In genomic region chr8:72319921-72320802, GRCm38 (mm10) we compare ENCODE assay signal across 8 mouse cellular contexts. TPM values are rescaled to one million over a fixed set of nuclear protein-coding genes. Genes with fewer than 3 reads are reported as not detected.
DNase-seq lines count a peak whose midpoint lies in the region; ATAC-seq and TF ChIP-seq lines count a peak whose summit lies in the region.

No protein-coding gene starts in this region.

- no peak for ATAC-seq in kidney, embryonic 14.5 days (ENCODE audit: low FRiP score, low TSS enrichment)
- no peak for ATAC-seq in intestine, postnatal 0 days

- no peak for DNase-seq in kidney, adult 8-10 months
- DNase-seq in adrenal gland, adult 2 months = peak; percentile 56
- DNase-seq in gastrocnemius, postnatal 10 days = peak; percentile 41
- peak; percentile 56 for DNase-seq in testis, postnatal 10 days (ENCODE audit: low spot score)
- DNase-seq in cerebellum, adult 9-10 months = no peak

- peak overlapping the region; percentile 86 for H3K4me2 ChIP-seq in kidney, embryonic 14.5 days (replicated peaks; ENCODE audit: low read depth, low read length)
- peak overlapping the region; percentile 98 for H3K4me2 ChIP-seq in intestine, postnatal 0 days (replicated peaks; ENCODE audit: low read depth)

- H3K79me2 ChIP-seq in macrophage (ENCODE audit: inconsistent target) = peaks cover 26% of the 10 kb centered on the region

- H3K36me3 ChIP-seq in kidney, embryonic 14.5 days (ENCODE audit: control insufficient read depth, insufficient read depth, low read length) = no peaks in the 10 kb centered on the region
- H3K36me3 ChIP-seq in intestine, postnatal 0 days (ENCODE audit: control insufficient read depth, insufficient read depth) = no peaks in the 10 kb centered on the region
- no peaks in the 10 kb centered on the region for H3K36me3 ChIP-seq in macrophage (ENCODE audit: inconsistent target)

- H3K9ac ChIP-seq in kidney, embryonic 14.5 days (ENCODE audit: low read depth, low read length) = peak overlapping the region; percentile 65
- peak overlapping the region; percentile 50 for H3K9ac ChIP-seq in intestine, postnatal 0 days (ENCODE audit: low read depth, low read length)

- TF ChIP-seq CTCF in intestine, postnatal 0 days (IDR thresholded peaks at IDR 0.05; ENCODE audit: low read depth) = no peak

- peaks cover 25% of the 10 kb centered on the region for H3K27me3 ChIP-seq in kidney, embryonic 14.5 days (ENCODE audit: control insufficient read depth, insufficient read depth, low read length)
- H3K27me3 ChIP-seq in intestine, postnatal 0 days (replicated peaks; ENCODE audit: control insufficient read depth, insufficient read depth, low read length) = peaks cover 22% of the 10 kb centered on the region

- WGBS in kidney, embryonic 14.5 days = 6% methylated on average over 49 of the region's 55 CpGs
- WGBS in intestine, postnatal 0 days = 5% methylated on average over 55 of the region's 55 CpGs
- 26% methylated on average over 40 of the region's 55 CpGs for WGBS in macrophage (ENCODE audit: missing documents)

- H3K4me3 ChIP-seq in kidney, embryonic 14.5 days (ENCODE audit: low read length) = peak overlapping the region; percentile 59
- H3K4me3 ChIP-seq in intestine, postnatal 0 days (ENCODE audit: low read depth, low read length) = peak overlapping the region; percentile 69
- H3K4me3 ChIP-seq in macrophage (ENCODE audit: inconsistent target) = peak overlapping the region; percentile 63

- no peak overlapping the region for H3K27ac ChIP-seq in kidney, embryonic 14.5 days (ENCODE audit: low read depth, low read length)
- peak overlapping the region; percentile 42; the same call in 1 of the 2 replicates for H3K27ac ChIP-seq in intestine, postnatal 0 days (ENCODE audit: low read depth, low read length)
- peak overlapping the region; percentile 88 for H3K27ac ChIP-seq in macrophage

- H3K4me1 ChIP-seq in kidney, embryonic 14.5 days (ENCODE audit: control insufficient read depth, insufficient read depth, low read length) = no peaks in the 10 kb centered on the region; the same call in 1 of the 2 replicates
- H3K4me1 ChIP-seq in intestine, postnatal 0 days (replicated peaks; ENCODE audit: control insufficient read depth, insufficient read depth, low read length) = no peaks in the 10 kb centered on the region; the same call in 1 of the 2 replicates

- H3K9me3 ChIP-seq in kidney, embryonic 14.5 days (ENCODE audit: control insufficient read depth, low read length) = no peaks in the 10 kb centered on the region
- no peaks in the 10 kb centered on the region for H3K9me3 ChIP-seq in intestine, postnatal 0 days (ENCODE audit: control insufficient read depth)

RNA-seq across cellular contexts. Expression of gene Klf2, which starts 1.3 kb away (rescaled TPM):
- 12.1 and 13.9 TPM in 2 replicates for polyA plus RNA-seq in kidney, embryonic 14.5 days (2014; fragmentation: Nextera tagmentation; extraction: Ambion mirVana)
- 10 to 100 TPM; 34.4 to 53.0 TPM for total RNA-seq in adrenal gland, adult 2 months (2021)
- polyA plus RNA-seq in adrenal gland, adult 2 months (2012; rRNA removed) = 94.5 and 128 TPM in 2 replicates
- total RNA-seq in gastrocnemius, postnatal 10 days (2021) = 10 to 100 TPM; 25.2 to 31.9 TPM
- 8.9 and 11.1 TPM in 2 replicates for polyA plus RNA-seq in intestine, postnatal 0 days (2015; fragmentation: Nextera tagmentation; extraction: Ambion mirVana)
- total RNA-seq in macrophage (2018; cell fraction: chromatin; rRNA removed) = 10 to 100 TPM in 16 of 26 experiments, 1 to 10 TPM in 10; 4.1 to 68.4 (median 11.7) TPM
- 10 to 100 TPM in 25 of 26 experiments, 1 to 10 TPM in 1; 7.5 to 87.4 (median 24.8) TPM for total RNA-seq in macrophage (2018; cell fraction: cytosol; rRNA removed)
- 10 to 100 TPM; 12.5 to 98.5 (median 28.2) TPM for total RNA-seq in macrophage (2018; cell fraction: nucleus; rRNA removed)
- polyA plus RNA-seq in macrophage (2018) = 3.1 to 17.3 TPM (median 5.7 TPM) in 3 replicates

RNA-seq across cellular contexts. Expression of gene Gm10282, which starts 15.1 kb away (rescaled TPM):
- polyA plus RNA-seq in kidney, embryonic 14.5 days (2014; fragmentation: Nextera tagmentation; extraction: Ambion mirVana) = 32.7 and 38.4 TPM in 2 replicates
- total RNA-seq in adrenal gland, adult 2 months (2021) = 10 to 100 TPM in 1 of 2 experiments, 1 to 10 TPM in 1; 6.4 to 17.1 TPM
- 0.10 and 0.33 TPM in 2 replicates for polyA plus RNA-seq in adrenal gland, adult 2 months (2012; rRNA removed)
- 10 to 100 TPM; 14.2 to 15.8 TPM for total RNA-seq in gastrocnemius, postnatal 10 days (2021)
- polyA plus RNA-seq in intestine, postnatal 0 days (2015; fragmentation: Nextera tagmentation; extraction: Ambion mirVana) = 6.8 and 7.8 TPM in 2 replicates
- 1 to 10 TPM in 4 of 26 experiments, under 1 TPM in 3, not detected in 19; 0.82 to 1.6 (median 1.3) TPM for total RNA-seq in macrophage (2018; cell fraction: chromatin; rRNA removed)
- total RNA-seq in macrophage (2018; cell fraction: cytosol; rRNA removed) = 1 to 10 TPM; 1.2 to 3.9 (median 2.3) TPM
- 1 to 10 TPM in 10 of 26 experiments, under 1 TPM in 8, not detected in 8; 0.70 to 2.0 (median 1.1) TPM for total RNA-seq in macrophage (2018; cell fraction: nucleus; rRNA removed)
- polyA plus RNA-seq in macrophage (2018) = 1.1 to 6.6 TPM (median 2.6 TPM) in 3 replicates

Comparison
In these comparisons a context has a peak if more than half of its experiments do, and no peak if none do; other contexts are left out.
1. DNase-seq: peak in adrenal gland, adult 2 months (single experiment), gastrocnemius, postnatal 10 days (single experiment) and testis, postnatal 10 days (single experiment); none in kidney, adult 8-10 months (0 of 2) and cerebellum, adult 9-10 months (single experiment).
2. Peak in every context shown above with its lines, with median percentiles within 50 percentile points of each other: H3K4me3 ChIP-seq.